Mouse (Mus musculus): ENCODE results near the gene Cfb.

Cfb gene

GRCm38 (mm10) chr17:34884704-34885103 lies 22.4 kb upstream of the Cfb start:
- DNase-seq (ENCODE audit: low read depth, low spot score): no peak

- DNase-seq (ENCODE audit: low read depth, low spot score): no peak
These were observed 21.0 kb upstream of the Cfb start for GRCm38 (mm10) chr17:34883332-34883731.

GRCm38 (mm10) chr17:34881683-34882310 lies 19.5 kb upstream of the Cfb start, which contains the start of gene Gm20547:
Gene Gm20547, minus strand, starts transcription at chr17:34882042.
- no peak for DNase-seq (ENCODE audit: low read depth, low spot score)

- DNase-seq (ENCODE audit: low read depth, low spot score): no peak
These were observed 18.8 kb upstream of the Cfb start for GRCm38 (mm10) chr17:34881166-34881565.

GRCm38 (mm10) chr17:34879336-34879879 lies 17.1 kb upstream of the Cfb start, which contains the start of gene Zbtb12:
Gene Zbtb12, plus strand, starts transcription at chr17:34879483.
- DNase-seq (ENCODE audit: low read depth, low spot score): peak; percentile 66

- no peak for DNase-seq (ENCODE audit: low read depth, low spot score)
These were observed 12.0 kb upstream of the Cfb start for GRCm38 (mm10) chr17:34874321-34874720.

GRCm38 (mm10) chr17:34865981-34866380 lies 3.7 kb upstream of the Cfb start:
- no peak for DNase-seq (ENCODE audit: low read depth, low spot score)

GRCm38 (mm10) chr17:34861704-34862415 lies 458 bp downstream of the Cfb start:
- DNase-seq (ENCODE audit: low read depth, low spot score): no peak

- no peak for DNase-seq (ENCODE audit: low read depth, low spot score)
These were observed 1.8 kb downstream of the Cfb start for GRCm38 (mm10) chr17:34860514-34860913.

- DNase-seq (ENCODE audit: low read depth, low spot score): no peak
These were observed 3.6 kb downstream of the Cfb start for GRCm38 (mm10) chr17:34858670-34859069.

- DNase-seq (ENCODE audit: low read depth, low spot score): peak; percentile 52
These were observed 6.5 kb downstream of the Cfb start for GRCm38 (mm10) chr17:34855825-34856224.

- no peak for DNase-seq (ENCODE audit: low read depth, low spot score)
These were observed 7.6 kb downstream of the Cfb start for GRCm38 (mm10) chr17:34854761-34855160.

GRCm38 (mm10) chr17:34853511-34853910 lies 8.8 kb downstream of the Cfb start:
- no peak for DNase-seq (ENCODE audit: low read depth, low spot score)

GRCm38 (mm10) chr17:34850517-34851125 lies 11.7 kb downstream of the Cfb start:
- DNase-seq (ENCODE audit: low read depth, low spot score): no peak

GRCm38 (mm10) chr17:34849722-34850516 lies 12.4 kb downstream of the Cfb start, which contains the start of the genes Skiv2l and Nelfe:
Gene Skiv2l, minus strand, starts transcription at chr17:34850210.
Gene Nelfe, plus strand, starts transcription at chr17:34850391.
- DNase-seq (ENCODE audit: low read depth, low spot score): peak; percentile 99

GRCm38 (mm10) chr17:34847615-34848014 lies 14.7 kb downstream of the Cfb start:
- DNase-seq (ENCODE audit: low read depth, low spot score): no peak

- no peak for DNase-seq (ENCODE audit: low read depth, low spot score)
These were observed 15.1 kb downstream of the Cfb start for GRCm38 (mm10) chr17:34847192-34847591.

- no peak for DNase-seq (ENCODE audit: low read depth, low spot score)
These were observed 17.4 kb downstream of the Cfb start for GRCm38 (mm10) chr17:34844884-34845283.

GRCm38 (mm10) chr17:34840736-34841307 lies 21.5 kb downstream of the Cfb start:
- no peak for DNase-seq (ENCODE audit: low read depth, low spot score)

- no peak for DNase-seq (ENCODE audit: low read depth, low spot score)
These were observed 23.5 kb downstream of the Cfb start for GRCm38 (mm10) chr17:34838785-34839184.
